Mouse (Mus musculus) hindbrain, embryonic 13.5 days (tissue): ENCODE results near the gene Cmss1. TPM values are rescaled to one million over a fixed set of nuclear protein-coding genes. Genes with fewer than 3 reads are reported as not detected.

Source experiments
- ATAC-seq: fragments of 200-750 bp; cut with Nextera tagmentation; 2 replicates; pipeline ENCODE4 v1.8.0; 2017; ENCODE audit warnings: moderate TSS enrichment; ENCODE audit not compliant: low FRiP score
- H3K27ac ChIP-seq: fragments of 300-500 bp; sonication (generic); 2 replicates; pipeline ENCODE4 v1.5.1; 2015; ENCODE audit warnings: inconsistent platforms, mild to moderate bottlenecking, moderate library complexity
- H3K27me3 ChIP-seq: fragments of 300-500 bp; sonication (generic); 2 replicates; pipeline ENCODE4 v1.6.1; 2015; ENCODE audit warnings: mild to moderate bottlenecking, inconsistent platforms
- H3K36me3 ChIP-seq: fragments of 300-500 bp; sonication (generic); 2 replicates; pipeline ENCODE4 v1.6.1; 2015; ENCODE audit warnings: mild to moderate bottlenecking, inconsistent platforms
- H3K4me1 ChIP-seq: fragments of 300-500 bp; sonication (generic); replicated peaks from 2 replicates; pipeline ENCODE4 v1.6.1; 2015; ENCODE audit warnings: inconsistent platforms
- H3K4me2 ChIP-seq: fragments of 300-500 bp; sonication (generic); 2 replicates; pipeline ENCODE4 v1.6.1; 2015; ENCODE audit warnings: inconsistent platforms, mild to moderate bottlenecking, moderate library complexity
- H3K4me3 ChIP-seq: fragments of 300-500 bp; sonication (generic); 2 replicates; pipeline ENCODE4 v1.5.1; 2015; ENCODE audit warnings: mild to moderate bottlenecking, inconsistent platforms
- H3K9ac ChIP-seq: fragments of 300-500 bp; sonication (generic); 2 replicates; pipeline ENCODE4 v1.6.1; 2015; ENCODE audit warnings: mild to moderate bottlenecking, inconsistent platforms
- H3K9me3 ChIP-seq: fragments of 300-500 bp; sonication (generic); 2 replicates; pipeline ENCODE4 v1.6.1; 2016; ENCODE audit warnings: inconsistent platforms
- WGBS: fragments of 180-500 bp; shearing (Covaris S2); methylation state at CpG from one replicate; pipeline ENCODE4 v1.1.7; 2015; 5-methylcytosine and 5-hydroxymethylcytosine counted together
- polyA plus RNA-seq: library from polyadenylated mRNA; unstranded; fragments of >200 nt; fragmentation: Nextera tagmentation; extraction: Ambion mirVana; gene quantifications from 2 replicates; pipeline ENCODE4 v1.2.1, GENCODE M21; 2015

Cmss1 gene
- polyA plus RNA-seq, 1 experiment from 2014 or later: 37.1 TPM

- Histone ChIP-seq H3K4me3 (no peak overlapping the region), H3K9me3 (no peaks in the 10 kb centered on the region), H3K27ac (no peak overlapping the region), H3K36me3 (no peaks in the 10 kb centered on the region), H3K27me3 (peaks cover 11% of the 10 kb centered on the region; the same call in 1 of the 2 replicates), H3K4me2 (no peak overlapping the region), H3K4me1 (peaks cover 3% of the 10 kb centered on the region; the same call in 1 of the 2 replicates), H3K9ac (no peak overlapping the region)
- ATAC-seq: no peak
Measured at GRCm38 (mm10) chr16:57553235-57553634, 53.4 kb downstream of the Cmss1 start.

GRCm38 (mm10) chr16:57552709-57553108 is 54.0 kb downstream of the Cmss1 start:
- no peak overlapping the region for H3K9ac ChIP-seq

GRCm38 (mm10) chr16:57551617-57552016 is 55.0 kb downstream of the Cmss1 start:
- Histone ChIP-seq H3K36me3 (no peaks in the 10 kb centered on the region), H3K27me3 (peaks cover 21% of the 10 kb centered on the region; the same call in 1 of the 2 replicates), H3K27ac (no peak overlapping the region), H3K4me2 (no peak overlapping the region), H3K9me3 (no peaks in the 10 kb centered on the region), H3K4me3 (no peak overlapping the region), H3K4me1 (peaks cover 3% of the 10 kb centered on the region; the same call in 1 of the 2 replicates), H3K9ac (no peak overlapping the region)
- no peak for ATAC-seq
- WGBS: 77% methylated on average over 2 of the region's 2 CpGs

More at GRCm38 (mm10) chr16:57552709-57553108, 54.0 kb downstream of the Cmss1 start:
- 84% methylated on average over 5 of the region's 5 CpGs for WGBS
- ATAC-seq: no peak
- Histone ChIP-seq H3K36me3 (no peaks in the 10 kb centered on the region), H3K4me2 (no peak overlapping the region), H3K4me1 (peaks cover 3% of the 10 kb centered on the region; the same call in 1 of the 2 replicates), H3K9me3 (no peaks in the 10 kb centered on the region), H3K4me3 (no peak overlapping the region), H3K27ac (no peak overlapping the region), H3K27me3 (peaks cover 16% of the 10 kb centered on the region; the same call in 1 of the 2 replicates)

- no peak overlapping the region for H3K27ac ChIP-seq
- no peaks in the 10 kb centered on the region for H3K9me3 ChIP-seq
- H3K4me2 ChIP-seq: 0 out of 2 replicates have a peak overlapping the region, but pooled peaks have one; percentile 10
- 24% methylated on average over 2 of the region's 2 CpGs for WGBS
- peaks cover 3% of the 10 kb centered on the region; the same call in 1 of the 2 replicates for H3K4me1 ChIP-seq
- H3K27me3 ChIP-seq: peaks cover 21% of the 10 kb centered on the region; the same call in 1 of the 2 replicates
- H3K9ac ChIP-seq: no peak overlapping the region
- ATAC-seq: no peak
- H3K36me3 ChIP-seq: no peaks in the 10 kb centered on the region
- no peak overlapping the region for H3K4me3 ChIP-seq
Measured at GRCm38 (mm10) chr16:57550817-57551216, 55.8 kb downstream of the Cmss1 start.

GRCm38 (mm10) chr16:57550088-57550487 is 56.6 kb downstream of the Cmss1 start:
- peaks cover 21% of the 10 kb centered on the region; the same call in 1 of the 2 replicates for H3K27me3 ChIP-seq
- no peak overlapping the region for H3K27ac ChIP-seq
- no peak for ATAC-seq
- no peaks in the 10 kb centered on the region for H3K9me3 ChIP-seq
- peaks cover 3% of the 10 kb centered on the region; the same call in 1 of the 2 replicates for H3K4me1 ChIP-seq
- whole genome bisulfite sequencing: 52% methylated on average over 3 of the region's 3 CpGs
- H3K36me3 ChIP-seq: no peaks in the 10 kb centered on the region
- no peak overlapping the region for H3K9ac ChIP-seq
- H3K4me3 ChIP-seq: no peak overlapping the region
- H3K4me2 ChIP-seq: peak overlapping the region; percentile 82; the same call in 1 of the 2 replicates

- Histone ChIP-seq H3K27ac (no peak overlapping the region), H3K4me2 (peak overlapping the region; percentile 82), H3K36me3 (no peaks in the 10 kb centered on the region), H3K4me3 (peak overlapping the region; percentile 74), H3K9ac (peak overlapping the region; percentile 84), H3K9me3 (no peaks in the 10 kb centered on the region), H3K27me3 (peaks cover 21% of the 10 kb centered on the region; the same call in 1 of the 2 replicates), H3K4me1 (peaks cover 3% of the 10 kb centered on the region; the same call in 1 of the 2 replicates)
- 2% methylated on average over 64 of the region's 64 CpGs for WGBS
- ATAC-seq: peak; percentile 98
Measured at GRCm38 (mm10) chr16:57549061-57550037, 57.3 kb downstream of the Cmss1 start.

GRCm38 (mm10) chr16:57548608-57549007 is 58.1 kb downstream of the Cmss1 start:
- Histone ChIP-seq H3K9ac (peak overlapping the region; percentile 84), H3K9me3 (no peaks in the 10 kb centered on the region), H3K4me2 (peak overlapping the region; percentile 82), H3K27ac (no peak overlapping the region), H3K4me1 (peaks cover 3% of the 10 kb centered on the region; the same call in 1 of the 2 replicates), H3K36me3 (no peaks in the 10 kb centered on the region), H3K4me3 (peak overlapping the region; percentile 74), H3K27me3 (peaks cover 21% of the 10 kb centered on the region; the same call in 1 of the 2 replicates)
- ATAC-seq: no peak
- 63% methylated on average over 2 of the region's 2 CpGs for WGBS

DNA sequence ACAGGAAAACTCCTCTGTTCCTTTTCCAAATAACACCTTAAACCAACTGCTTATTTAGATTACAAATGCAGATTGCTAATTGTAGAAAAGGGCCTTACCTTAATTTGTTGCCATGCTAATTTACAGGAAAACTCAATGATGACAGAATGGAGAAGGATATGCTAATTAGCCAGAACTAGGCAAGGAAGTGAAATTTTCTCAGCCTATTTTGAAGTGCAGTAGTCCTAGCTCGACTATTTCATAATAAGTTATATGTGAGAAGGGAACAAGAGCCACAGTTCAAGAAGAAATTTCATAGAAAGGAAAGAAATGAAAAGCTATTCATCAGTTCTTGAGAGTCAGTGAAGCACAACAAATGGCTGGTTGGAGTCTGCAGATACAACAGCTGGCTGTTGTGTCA is 60.3 kb downstream of the Cmss1 start:
- Histone ChIP-seq H3K9ac (no peak overlapping the region), H3K4me1 (peaks cover 3% of the 10 kb centered on the region; the same call in 1 of the 2 replicates), H3K27ac (no peak overlapping the region), H3K9me3 (no peaks in the 10 kb centered on the region), H3K4me3 (no peak overlapping the region), H3K27me3 (peaks cover 21% of the 10 kb centered on the region; the same call in 1 of the 2 replicates), H3K36me3 (no peaks in the 10 kb centered on the region), H3K4me2 (no peak overlapping the region)
- WGBS: 71% methylated on average over 1 of the region's 1 CpGs
- no peak for ATAC-seq

- ATAC-seq: no peak
- no peak overlapping the region for H3K9ac ChIP-seq
- H3K4me2 ChIP-seq: no peak overlapping the region
- H3K4me1 ChIP-seq: peaks cover 2% of the 10 kb centered on the region; the same call in 1 of the 2 replicates
- 86% methylated on average over 8 of the region's 8 CpGs for WGBS
- H3K36me3 ChIP-seq: no peaks in the 10 kb centered on the region
- H3K4me3 ChIP-seq: no peak overlapping the region
- H3K27ac ChIP-seq: no peak overlapping the region
- H3K9me3 ChIP-seq: no peaks in the 10 kb centered on the region
- H3K27me3 ChIP-seq: peaks cover 14% of the 10 kb centered on the region; the same call in 1 of the 2 replicates
Measured at GRCm38 (mm10) chr16:57544441-57544840, 62.2 kb downstream of the Cmss1 start.

- no peak overlapping the region for H3K9ac ChIP-seq
- no peak for ATAC-seq
- 93% methylated on average over 3 of the region's 3 CpGs for WGBS
- no peaks in the 10 kb centered on the region for H3K4me1 ChIP-seq
- H3K36me3 ChIP-seq: no peaks in the 10 kb centered on the region
- no peak overlapping the region for H3K27ac ChIP-seq
- H3K4me2 ChIP-seq: no peak overlapping the region
- H3K27me3 ChIP-seq: peaks cover 11% of the 10 kb centered on the region; the same call in 1 of the 2 replicates
- no peaks in the 10 kb centered on the region for H3K9me3 ChIP-seq
- no peak overlapping the region for H3K4me3 ChIP-seq
Measured at GRCm38 (mm10) chr16:57543243-57543642, 63.4 kb downstream of the Cmss1 start.

- Histone ChIP-seq H3K9me3 (no peaks in the 10 kb centered on the region), H3K4me3 (no peak overlapping the region), H3K27me3 (no peaks in the 10 kb centered on the region), H3K9ac (no peak overlapping the region), H3K4me1 (peaks cover 6% of the 10 kb centered on the region), H3K27ac (no peak overlapping the region), H3K4me2 (no peak overlapping the region), H3K36me3 (no peaks in the 10 kb centered on the region)
- 94% methylated on average over 7 of the region's 7 CpGs for WGBS
- no peak for ATAC-seq
Measured at GRCm38 (mm10) chr16:57536511-57536910, 70.2 kb downstream of the Cmss1 start.

DNA sequence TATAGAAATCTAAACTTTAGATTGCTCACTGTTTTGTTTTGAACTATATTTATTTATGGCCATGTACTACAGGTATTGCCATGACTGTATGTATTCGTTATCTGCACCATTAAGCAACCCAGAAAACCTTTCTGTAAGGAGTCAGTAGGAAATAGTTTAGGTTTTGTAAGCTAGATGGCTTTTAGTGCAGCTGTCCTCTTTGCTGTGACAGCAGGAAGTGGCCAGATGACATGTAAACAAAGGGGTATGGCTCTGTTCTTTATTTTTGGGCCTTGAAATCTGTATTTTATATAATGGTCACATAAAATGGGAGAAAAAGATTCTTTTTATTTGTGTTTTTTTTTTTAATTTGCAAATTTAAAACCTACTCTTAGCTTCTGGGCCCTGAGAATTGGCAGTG is 71.9 kb downstream of the Cmss1 start:
- Histone ChIP-seq H3K4me2 (no peak overlapping the region), H3K4me1 (peaks cover 6% of the 10 kb centered on the region), H3K9me3 (no peaks in the 10 kb centered on the region), H3K27me3 (no peaks in the 10 kb centered on the region), H3K9ac (no peak overlapping the region), H3K36me3 (no peaks in the 10 kb centered on the region), H3K4me3 (no peak overlapping the region), H3K27ac (no peak overlapping the region)
- ATAC-seq: no peak
- WGBS: 76% methylated on average over 1 of the region's 1 CpGs
